Mouse (Mus musculus): ENCODE data around the gene Rab8a. TPM values are rescaled to one million over a fixed set of nuclear protein-coding genes. Genes with fewer than 3 reads are reported as not detected.

The Rab8a gene
- polyA plus RNA-seq, 1 experiment from 2014 or later, result 141 TPM

- Histone ChIP-seq H3K9ac (no peak overlapping the region), H3K27me3 (replicated peaks) (no peaks in the 10 kb centered on the region), H3K4me3 (replicated peaks) (no peak overlapping the region), H3K9me3 (no peaks in the 10 kb centered on the region), H3K36me3 (no peaks in the 10 kb centered on the region), H3K4me2 (no peak overlapping the region), H3K27ac (no peak overlapping the region), H3K4me1 (no peaks in the 10 kb centered on the region)
- 30% methylated on average over 1 of the region's 1 CpGs for WGBS
- no peak for ATAC-seq (ENCODE audit: insufficient read depth, low FRiP score, low read depth)
These were observed 54.9 kb downstream of the Rab8a start for GRCm38 (mm10) chr8:72215871-72216270.

- Histone ChIP-seq H3K27ac (0 out of 2 replicates have a peak overlapping the region, but pooled peaks have one; percentile 35), H3K36me3 (peaks cover 17% of the 10 kb centered on the region), H3K4me2 (peak overlapping the region; percentile 64), H3K9ac (no peak overlapping the region), H3K4me3 (replicated peaks) (peak overlapping the region; percentile 81), H3K9me3 (no peaks in the 10 kb centered on the region), H3K27me3 (replicated peaks) (no peaks in the 10 kb centered on the region), H3K4me1 (no peaks in the 10 kb centered on the region)
- WGBS, result 77% methylated on average over 10 of the region's 10 CpGs
- ATAC-seq (ENCODE audit: insufficient read depth, low FRiP score, low read depth), result no peak
These were observed 58.0 kb downstream of the Rab8a start for GRCm38 (mm10) chr8:72218781-72219540.

DNA sequence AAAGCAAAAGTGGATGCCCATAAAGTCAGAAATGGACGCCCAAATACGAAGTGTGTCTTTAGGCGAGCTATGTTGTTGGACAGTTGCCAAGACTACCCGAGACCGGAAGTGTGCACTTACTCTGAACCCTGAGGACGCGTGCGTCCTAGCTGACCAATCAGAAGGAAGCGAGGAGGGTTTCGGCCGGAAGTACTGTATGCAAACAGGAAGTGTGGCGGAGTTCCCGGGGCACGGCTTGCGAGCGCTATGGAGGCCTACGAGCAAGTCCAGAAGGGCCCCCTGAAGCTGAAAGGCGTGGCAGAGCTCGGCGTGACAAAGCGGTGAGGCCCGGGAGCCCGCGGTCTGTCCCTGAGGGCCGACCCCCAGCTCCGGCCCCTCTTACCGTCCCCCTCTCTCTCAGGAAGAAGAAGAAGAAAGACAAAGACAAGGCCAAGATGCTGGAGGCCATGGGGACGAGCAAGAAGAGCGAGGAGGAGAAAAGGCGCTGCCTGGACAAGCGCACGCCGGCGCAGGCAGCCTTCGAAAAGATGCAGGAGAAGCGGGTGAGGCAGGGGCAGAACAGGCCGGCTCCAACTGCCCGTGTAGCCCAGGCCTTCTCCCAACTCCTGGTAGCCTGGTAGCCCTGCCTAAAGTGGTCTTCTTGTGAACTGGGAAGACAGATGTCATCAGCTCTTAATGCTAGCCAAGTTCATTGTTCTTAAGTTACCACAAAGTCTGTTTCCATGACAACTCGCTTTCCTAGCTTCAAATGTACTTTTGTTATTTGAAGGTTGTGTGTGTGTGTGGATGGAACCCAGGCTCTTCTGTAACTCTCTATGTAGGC, 58.8 kb downstream of the Rab8a start, which contains the start of gene Fam32a:
Gene Fam32a, plus strand, starts transcription at position 190 of the 823 bp plus-strand sequence.
- H3K27ac ChIP-seq, result peak within 1 kb of the TSS; percentile 78
- peak within 1 kb of the TSS; percentile 64 for H3K4me2 ChIP-seq
- 19% methylated on average over 39 of the region's 39 CpGs for WGBS
- H3K9me3 ChIP-seq, result no peaks in the 10 kb centered on the region
- peak; percentile 98 for ATAC-seq (ENCODE audit: insufficient read depth, low FRiP score, low read depth)
- H3K4me3 ChIP-seq (replicated peaks), result peak within 1 kb of the TSS; percentile 81
- peaks cover 17% of the 10 kb centered on the region for H3K36me3 ChIP-seq
- peak within 1 kb of the TSS; percentile 65 for H3K9ac ChIP-seq
- H3K27me3 ChIP-seq (replicated peaks), result no peaks in the 10 kb centered on the region
- H3K4me1 ChIP-seq, result no peaks in the 10 kb centered on the region

DNA sequence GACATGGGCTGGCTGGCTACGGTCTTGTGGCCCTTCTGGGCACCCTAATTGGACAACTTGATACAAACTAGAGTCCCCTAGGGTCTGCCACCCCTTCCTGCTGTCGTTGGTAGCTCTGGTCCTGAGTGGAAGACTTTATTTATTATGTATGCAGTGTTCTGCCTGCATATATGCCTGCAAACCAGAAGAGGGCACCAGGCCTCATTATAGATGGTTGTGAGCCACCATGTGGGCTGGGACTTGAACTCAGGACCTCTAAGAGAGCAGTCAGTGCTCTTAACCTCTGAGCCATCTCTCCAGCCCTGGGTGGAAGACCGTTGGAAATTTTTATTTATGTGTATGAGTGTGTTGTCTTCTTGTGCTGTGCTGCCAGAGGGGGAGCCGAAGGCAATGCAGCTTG, 59.8 kb downstream of the Rab8a start:
- no peak for ATAC-seq (ENCODE audit: insufficient read depth, low FRiP score, low read depth)
- H3K4me3 ChIP-seq (replicated peaks), result peak overlapping the region; percentile 81
- peaks cover 17% of the 10 kb centered on the region for H3K36me3 ChIP-seq
- WGBS, result 82% methylated on average over 4 of the region's 4 CpGs
- no peaks in the 10 kb centered on the region for H3K4me1 ChIP-seq
- no peaks in the 10 kb centered on the region for H3K9me3 ChIP-seq
- H3K27ac ChIP-seq, result no peak overlapping the region
- H3K9ac ChIP-seq, result no peak overlapping the region
- no peaks in the 10 kb centered on the region for H3K27me3 ChIP-seq (replicated peaks)
- H3K4me2 ChIP-seq, result peak overlapping the region; percentile 64

DNA sequence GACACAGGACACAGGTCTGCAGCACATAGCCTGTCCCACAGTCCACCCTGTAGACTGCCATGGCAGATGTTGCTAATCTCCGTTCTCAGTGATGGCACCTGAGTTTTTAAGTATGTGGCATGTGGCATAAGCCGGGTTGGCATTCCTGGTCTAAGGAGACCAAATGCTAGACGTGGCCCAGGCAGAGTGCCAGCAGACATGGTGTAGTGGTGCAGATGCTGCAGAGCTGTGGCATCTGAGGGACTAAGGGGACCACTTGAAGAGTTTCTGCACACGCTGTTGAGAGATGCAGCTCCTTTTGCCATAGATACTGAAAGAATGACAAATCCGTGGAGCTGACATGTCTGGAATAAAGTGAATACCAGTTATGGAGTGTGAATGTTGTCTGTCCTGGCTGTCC, 61.7 kb downstream of the Rab8a start:
- no peak overlapping the region for H3K27ac ChIP-seq
- no peaks in the 10 kb centered on the region for H3K4me1 ChIP-seq
- no peaks in the 10 kb centered on the region for H3K27me3 ChIP-seq (replicated peaks)
- H3K9me3 ChIP-seq, result no peaks in the 10 kb centered on the region
- 92% methylated on average over 5 of the region's 5 CpGs for WGBS
- ATAC-seq (ENCODE audit: insufficient read depth, low FRiP score, low read depth), result no peak
- no peak overlapping the region for H3K4me3 ChIP-seq (replicated peaks)
- H3K36me3 ChIP-seq, result peaks cover 17% of the 10 kb centered on the region
- H3K9ac ChIP-seq, result no peak overlapping the region
- H3K4me2 ChIP-seq, result no peak overlapping the region

Other genes with a start within 250 kb of the Rab8a start
- gene Zfp961, start 210.2 kb upstream of the Rab8a start, polyA plus RNA-seq (2015; fragmentation: Nextera tagmentation; extraction: Ambion mirVana), result 20.6 and 24.7 TPM in 2 replicates
- gene Cyp4f18, start 151.6 kb upstream of the Rab8a start, polyA plus RNA-seq (2015; fragmentation: Nextera tagmentation; extraction: Ambion mirVana), result 3.7 and 4.0 TPM in 2 replicates
- not detected in 2 replicates for gene Olfr372, start 120.0 kb upstream of the Rab8a start, polyA plus RNA-seq (2015; fragmentation: Nextera tagmentation; extraction: Ambion mirVana)
- gene Olfr373, start 78.0 kb upstream of the Rab8a start, polyA plus RNA-seq (2015; fragmentation: Nextera tagmentation; extraction: Ambion mirVana), result 0.06 TPM in 1 of 2 replicates, not detected in the other
- 0.01 TPM in 1 of 2 replicates, not detected in the other for gene Olfr374, start 54.2 kb upstream of the Rab8a start, polyA plus RNA-seq (2015; fragmentation: Nextera tagmentation; extraction: Ambion mirVana)
- 591 and 600 TPM in 2 replicates for gene Tpm4, start 26.2 kb upstream of the Rab8a start, polyA plus RNA-seq (2015; fragmentation: Nextera tagmentation; extraction: Ambion mirVana)
- 1.2 and 1.3 TPM in 2 replicates for gene Hsh2d, start 28.4 kb downstream of the Rab8a start, polyA plus RNA-seq (2015; fragmentation: Nextera tagmentation; extraction: Ambion mirVana)
- gene Cib3, start 51.6 kb downstream of the Rab8a start, polyA plus RNA-seq (2015; fragmentation: Nextera tagmentation; extraction: Ambion mirVana), result 0.19 TPM in 1 of 2 replicates, not detected in the other
- not detected in 2 replicates for gene Gm11034, start 52.4 kb downstream of the Rab8a start, polyA plus RNA-seq (2015; fragmentation: Nextera tagmentation; extraction: Ambion mirVana)
- 69.2 and 75.8 TPM in 2 replicates for gene Fam32a, start 58.5 kb downstream of the Rab8a start, polyA plus RNA-seq (2015; fragmentation: Nextera tagmentation; extraction: Ambion mirVana)
- gene Ap1m1, start 78.8 kb downstream of the Rab8a start, polyA plus RNA-seq (2015; fragmentation: Nextera tagmentation; extraction: Ambion mirVana), result 96.3 and 96.9 TPM in 2 replicates
- gene Gm10282, start 144.1 kb downstream of the Rab8a start, polyA plus RNA-seq (2015; fragmentation: Nextera tagmentation; extraction: Ambion mirVana), result 22.1 and 43.6 TPM in 2 replicates
- gene Klf2, start 157.8 kb downstream of the Rab8a start, polyA plus RNA-seq (2015; fragmentation: Nextera tagmentation; extraction: Ambion mirVana), result 7.6 and 8.4 TPM in 2 replicates